Mouse (Mus musculus) CH12.LX (cell line): Measurements from ENCODE around the gene Sipa1l2.

Experiments
- HCFC1 ChIP-seq: IDR thresholded peaks from 2 replicates; pipeline ENCODE4 v1.6.1; 2012; ENCODE audit warnings: low read depth, mild to moderate bottlenecking, inconsistent platforms, low read length, improper control_type of control experiment
- JUN ChIP-seq: IDR thresholded peaks from 2 replicates; pipeline ENCODE4 v1.6.1; 2011; ENCODE audit warnings: low read depth, mild to moderate bottlenecking, low read length, improper control_type of control experiment, moderate library complexity; ENCODE audit not compliant: insufficient read depth
- USF1 ChIP-seq: IDR thresholded peaks from 2 replicates; pipeline ENCODE4 v1.6.1; 2014; ENCODE audit warnings: low read depth, mild to moderate bottlenecking, inconsistent platforms, low read length, improper control_type of control experiment
- ZNF384 ChIP-seq: IDR thresholded peaks from 2 replicates; pipeline ENCODE4 v1.6.1; 2012; ENCODE audit warnings: low read depth, low read length, improper control_type of control experiment, inconsistent platforms

- TF ChIP-seq USF1 (no peak), ZNF384 (no peak), HCFC1 (no peak), JUN (no peak)
These were observed 150.3 kb downstream of the Sipa1l2 start for GRCm38 (mm10) chr8:125419202-125419830.
